Mouse (Mus musculus) right cerebral cortex, adult 2 months (tissue): ENCODE measurements at regions not wholly inside any gene's neighbourhood (a gene's known extent, or its start where the extent isn't known, plus 50 kb on each side); places are given as distances from the start of the nearest gene placed in this dataset.

Experiments
- DNase-seq, 2 experiments: peaks; one replicate each; pipeline ENCODE4 v3.0.0; 2021 to 2022; ENCODE audit warnings: low spot score in 2 of 2

GRCm38 (mm10) chr12:79944090-79944489, 168.7 kb downstream of the Zfp36l1 start:
- DNase-seq = no peak

- DNase-seq = no peak
These were observed 170.2 kb downstream of the Zfp36l1 start for GRCm38 (mm10) chr12:79942563-79943131.

GRCm38 (mm10) chr12:79941828-79942227, 171.0 kb downstream of the Zfp36l1 start:
- DNase-seq = no peak

GRCm38 (mm10) chr12:79939436-79939835, 173.4 kb downstream of the Zfp36l1 start:
- DNase-seq = no peak

GRCm38 (mm10) chr12:79937876-79938275, 174.9 kb downstream of the Zfp36l1 start:
- no peak for DNase-seq

GRCm38 (mm10) chr12:79936698-79937097, 176.1 kb downstream of the Zfp36l1 start:
- DNase-seq = no peak

- no peak for DNase-seq
These were observed 178.7 kb downstream of the Zfp36l1 start for GRCm38 (mm10) chr12:79934091-79934490.

GRCm38 (mm10) chr12:79932905-79933304, 179.9 kb downstream of the Zfp36l1 start:
- DNase-seq = no peak

GRCm38 (mm10) chr12:79931455-79931854, 181.4 kb downstream of the Zfp36l1 start:
- DNase-seq = no peak

GRCm38 (mm10) chr12:79929846-79930245, 183.0 kb downstream of the Zfp36l1 start:
- DNase-seq = no peak

- DNase-seq = no peak
These were observed 184.0 kb downstream of the Zfp36l1 start for GRCm38 (mm10) chr12:79928739-79929380.

GRCm38 (mm10) chr12:79928298-79928697, 184.5 kb downstream of the Zfp36l1 start:
- DNase-seq = no peak

GRCm38 (mm10) chr12:79925704-79926588, 186.9 kb downstream of the Zfp36l1 start:
- DNase-seq = peak in 1 of 2 experiments; percentile 34

GRCm38 (mm10) chr12:79924921-79925703, 187.7 kb downstream of the Zfp36l1 start:
- peak; percentile 77 to 80 for DNase-seq

GRCm38 (mm10) chr12:79923811-79924210, 189.0 kb downstream of the Zfp36l1 start:
- no peak for DNase-seq

GRCm38 (mm10) chr12:79921786-79922185, 191.0 kb downstream of the Zfp36l1 start:
- DNase-seq = no peak

GRCm38 (mm10) chr12:79918983-79919382, 193.8 kb downstream of the Zfp36l1 start:
- no peak for DNase-seq

- no peak for DNase-seq
These were observed 195.1 kb downstream of the Zfp36l1 start for GRCm38 (mm10) chr12:79917634-79918289.

GRCm38 (mm10) chr12:79916896-79917633, 195.7 kb downstream of the Zfp36l1 start:
- no peak for DNase-seq

- no peak for DNase-seq
These were observed 198.9 kb downstream of the Zfp36l1 start for GRCm38 (mm10) chr12:79913898-79914297.
